Mouse (Mus musculus) intestine, postnatal 0 days (tissue): ENCODE results near the gene Dennd2a. TPM values are rescaled to one million over a fixed set of nuclear protein-coding genes. Genes with fewer than 3 reads are reported as not detected.
"Not testable (repeated sequence)": the region's sequence is repeated elsewhere in the genome, so short reads cannot be mapped to it uniquely, and the experiment has no call there.

Source experiments
- ATAC-seq: fragments of 200-750 bp; cut with Nextera tagmentation; 2 replicates; pipeline ENCODE4 v1.8.0; 2017; ENCODE audit warnings: mild to moderate bottlenecking, moderate TSS enrichment, moderate library complexity
- H3K27ac ChIP-seq: fragments of 300-500 bp; sonication (generic); 2 replicates; pipeline ENCODE4 v1.5.1; 2014; ENCODE audit warnings: mild to moderate bottlenecking, low read depth, low read length, moderate library complexity
- H3K27me3 ChIP-seq: fragments of 300-500 bp; sonication (generic); replicated peaks from 2 replicates; pipeline ENCODE4 v1.6.1; 2014; ENCODE audit warnings: low read length, mixed read lengths; ENCODE audit not compliant: control insufficient read depth, insufficient read depth
- H3K36me3 ChIP-seq: fragments of 300-500 bp; sonication (generic); 2 replicates; pipeline ENCODE4 v1.6.1; 2014; ENCODE audit warnings: mild to moderate bottlenecking, moderate library complexity; ENCODE audit not compliant: control insufficient read depth, insufficient read depth
- H3K4me1 ChIP-seq: fragments of 300-500 bp; sonication (generic); replicated peaks from 2 replicates; pipeline ENCODE4 v1.6.1; 2014; ENCODE audit warnings: antibody characterized with exemption, low read length, mixed read lengths; ENCODE audit not compliant: control insufficient read depth, insufficient read depth
- H3K4me2 ChIP-seq: fragments of 300-500 bp; sonication (generic); replicated peaks from 2 replicates; pipeline ENCODE4 v1.6.1; 2014; ENCODE audit warnings: low read depth, mild to moderate bottlenecking, moderate library complexity
- H3K4me3 ChIP-seq: fragments of 300-500 bp; sonication (generic); 2 replicates; pipeline ENCODE4 v1.5.1; 2014; ENCODE audit warnings: low read depth, low read length
- H3K9ac ChIP-seq: fragments of 300-500 bp; sonication (generic); 2 replicates; pipeline ENCODE4 v1.6.1; 2014; ENCODE audit warnings: mild to moderate bottlenecking, low read depth, low read length
- H3K9me3 ChIP-seq: fragments of 300-500 bp; sonication (generic); 2 replicates; pipeline ENCODE4 v1.6.1; 2016; ENCODE audit warnings: mixed run types; ENCODE audit not compliant: control insufficient read depth
- CTCF ChIP-seq: sonication (generic); IDR thresholded peaks from 2 replicates; pipeline ENCODE4 v1.5.1; 2016; ENCODE audit warnings: low read depth, mild to moderate bottlenecking, control low read depth, antibody characterized with exemption, moderate library complexity
- WGBS: fragments of 180-500 bp; shearing (Covaris S2); extraction: QIAGEN DNeasy Blood & Tissue Kit; methylation state at CpG from one replicate; pipeline ENCODE4 v1.1.7; 2014; 5-methylcytosine and 5-hydroxymethylcytosine counted together
- polyA plus RNA-seq: library from polyadenylated mRNA; unstranded; fragments of >200 nt; fragmentation: Nextera tagmentation; extraction: Ambion mirVana; gene quantifications from 2 replicates; pipeline ENCODE4 v1.2.1, GENCODE M21; 2015

The Dennd2a gene
- polyA plus RNA-seq, 1 experiment from 2014 or later, result 3.8 TPM

GRCm38 (mm10) chr6:39423686-39424085, 134.0 kb downstream of the Dennd2a start:
- Histone ChIP-seq H3K9me3 (no peaks in the 10 kb centered on the region), H3K9ac (no peak overlapping the region), H3K27ac (no peak overlapping the region), H3K4me3 (no peak overlapping the region), H3K36me3 (no peaks in the 10 kb centered on the region), H3K4me2 (no peak overlapping the region), H3K27me3 (no peaks in the 10 kb centered on the region), H3K4me1 (no peaks in the 10 kb centered on the region)
- 90% methylated on average over 7 of the region's 7 CpGs for WGBS
- no peak for ATAC-seq
- no peak for TF ChIP-seq CTCF

- no peaks in the 10 kb centered on the region; the same call in 1 of the 2 replicates for H3K4me1 ChIP-seq
- H3K4me2 ChIP-seq, result no peak overlapping the region
- no peaks in the 10 kb centered on the region for H3K9me3 ChIP-seq
- no peak overlapping the region for H3K27ac ChIP-seq
- no peak for TF ChIP-seq CTCF
- no peak overlapping the region for H3K4me3 ChIP-seq
- no peaks in the 10 kb centered on the region for H3K36me3 ChIP-seq
- no peak for ATAC-seq
- no peak overlapping the region for H3K9ac ChIP-seq
- 59% methylated on average over 6 of the region's 6 CpGs for whole genome bisulfite sequencing
- no peaks in the 10 kb centered on the region for H3K27me3 ChIP-seq
Measured at GRCm38 (mm10) chr6:39423130-39423551, 134.5 kb downstream of the Dennd2a start.

GRCm38 (mm10) chr6:39420867-39421266, 136.8 kb downstream of the Dennd2a start:
- H3K4me1 ChIP-seq, result no peaks in the 10 kb centered on the region; the same call in 1 of the 2 replicates
- no peaks in the 10 kb centered on the region for H3K36me3 ChIP-seq
- 0 out of 2 replicates have a peak, but pooled peaks cover 3% of the 10 kb centered on the region for H3K27me3 ChIP-seq
- 35% methylated on average over 4 of the region's 4 CpGs for WGBS
- H3K9ac ChIP-seq, result no peak overlapping the region
- no peak for TF ChIP-seq CTCF
- H3K4me2 ChIP-seq, result no peak overlapping the region
- H3K9me3 ChIP-seq, result no peaks in the 10 kb centered on the region
- H3K4me3 ChIP-seq, result no peak overlapping the region
- no peak for ATAC-seq
- H3K27ac ChIP-seq, result no peak overlapping the region

DNA sequence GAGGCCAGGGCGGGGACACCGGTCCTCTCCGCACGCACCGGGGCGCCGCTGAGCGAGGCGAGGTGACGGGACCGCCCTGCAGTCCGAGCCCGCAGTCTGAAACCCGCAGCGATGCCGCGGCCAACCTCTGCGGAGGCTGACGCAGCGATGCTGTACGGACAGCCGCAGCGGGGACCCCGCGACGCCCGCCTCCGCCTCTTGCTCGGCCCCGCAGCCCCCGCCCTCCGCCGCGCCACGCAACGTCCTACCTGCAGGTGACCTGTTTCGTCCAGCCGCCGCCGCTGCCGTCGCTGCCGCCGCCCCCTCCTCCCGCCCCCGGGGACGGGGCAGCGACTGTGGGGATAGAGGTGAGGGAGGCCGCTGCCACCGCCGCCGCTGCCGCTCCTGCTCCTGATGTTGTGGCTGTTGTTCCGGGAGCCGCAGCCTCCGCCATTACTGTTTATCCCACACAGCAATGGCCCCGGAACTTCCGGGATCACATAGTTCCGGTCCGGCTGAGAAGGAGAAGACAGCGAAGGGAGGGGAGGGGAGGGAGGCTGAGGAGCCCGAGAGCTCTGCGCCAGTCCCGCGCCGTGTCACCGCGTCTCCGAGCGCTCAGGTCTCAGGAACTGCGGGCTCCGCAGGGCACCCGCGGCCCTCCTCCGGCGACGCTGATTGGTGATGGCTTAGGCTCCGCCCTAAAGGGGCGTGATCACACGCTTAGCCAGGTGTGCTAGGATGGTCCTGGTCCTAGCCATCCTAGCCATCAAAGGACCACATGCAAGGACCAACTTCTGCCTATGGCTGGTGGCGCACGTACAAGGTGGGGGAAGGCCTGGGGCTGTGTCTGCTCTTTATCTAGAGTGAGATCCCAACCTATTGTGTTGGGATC, 137.6 kb downstream of the Dennd2a start, which contains the start of gene Mkrn1:
TSS of gene Mkrn1 (minus strand) at position 612 of the 871 bp plus-strand sequence.
- Histone ChIP-seq H3K9ac (peak within 1 kb of the TSS; percentile 90), H3K27ac (peak within 1 kb of the TSS; percentile 98), H3K4me3 (peak within 1 kb of the TSS; percentile 99), H3K4me2 (peak within 1 kb of the TSS; percentile 87), H3K36me3 (no peaks in the 10 kb centered on the region), H3K4me1 (no peaks in the 10 kb centered on the region; the same call in 1 of the 2 replicates), H3K9me3 (no peaks in the 10 kb centered on the region), H3K27me3 (0 out of 2 replicates have a peak, but pooled peaks cover 3% of the 10 kb centered on the region)
- ATAC-seq, result peak; percentile 91
- TF ChIP-seq CTCF, result peak; percentile 19
- under 1% methylated on average over 65 of the region's 82 CpGs for WGBS

GRCm38 (mm10) chr6:39419386-39419850, 138.2 kb downstream of the Dennd2a start:
- H3K4me2 ChIP-seq, result peak overlapping the region; percentile 87
- TF ChIP-seq CTCF, result no peak
- under 1% methylated on average over 43 of the region's 43 CpGs for WGBS
- H3K27me3 ChIP-seq, result 0 out of 2 replicates have a peak, but pooled peaks cover 3% of the 10 kb centered on the region
- peak overlapping the region; percentile 98 for H3K27ac ChIP-seq
- no peaks in the 10 kb centered on the region; the same call in 1 of the 2 replicates for H3K4me1 ChIP-seq
- ATAC-seq, result peak; percentile 3; the same call in 1 of the 2 replicates
- H3K4me3 ChIP-seq, result peak overlapping the region; percentile 99
- H3K9ac ChIP-seq, result peak overlapping the region; percentile 90
- H3K36me3 ChIP-seq, result no peaks in the 10 kb centered on the region
- H3K9me3 ChIP-seq, result no peaks in the 10 kb centered on the region

GRCm38 (mm10) chr6:39416654-39417053, 141.0 kb downstream of the Dennd2a start:
- H3K4me2 ChIP-seq, H3K4me3 ChIP-seq, H3K27me3 ChIP-seq, H3K9ac ChIP-seq, H3K4me1 ChIP-seq, ATAC-seq, H3K36me3 ChIP-seq, H3K9me3 ChIP-seq, H3K27ac ChIP-seq: not testable (repeated sequence)
